Mouse (Mus musculus): ENCODE measurements around the gene Gm20721. TPM values are rescaled to one million over a fixed set of nuclear protein-coding genes. Genes with fewer than 3 reads are reported as not detected.
A peak's percentile ranks its signal among the peaks of the same experiment; 100 is the strongest.
"Not testable (repeated sequence)": the region's sequence is repeated elsewhere in the genome, so short reads cannot be mapped to it uniquely, and the experiment has no call there.

Gm20721 gene
- polyA plus RNA-seq, 1 experiment = not detected

DNA sequence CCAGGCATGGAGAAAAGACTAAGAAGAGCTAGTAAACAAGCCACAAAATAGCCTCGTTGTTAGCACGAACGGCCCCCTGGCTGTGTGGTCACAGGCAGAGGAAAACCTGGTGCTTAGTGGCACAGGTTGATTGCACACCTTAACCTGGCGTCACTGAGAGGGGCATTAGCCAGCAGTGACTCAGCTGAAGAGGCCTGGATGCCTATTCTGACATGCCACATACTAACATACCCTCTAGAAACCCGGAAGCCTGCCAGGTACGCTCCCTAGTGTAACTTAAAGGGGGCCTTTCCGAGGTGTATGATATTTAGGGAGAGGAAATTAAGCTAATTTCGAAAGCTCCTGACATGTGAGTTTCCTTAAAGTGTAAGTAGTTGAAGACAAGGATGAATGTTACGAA lies 29.9 kb downstream of the Gm20721 start:
- H3K27me3 ChIP-seq (ENCODE audit: control insufficient read depth, insufficient read depth, low read length) = no peaks in the 10 kb centered on the region
- no peak overlapping the region for H3K27ac ChIP-seq (ENCODE audit: insufficient read depth, low read depth, low read length)
- no peak for TF ChIP-seq CTCF (IDR thresholded peaks at IDR 0.05; ENCODE audit: extremely low read depth, insufficient read length, insufficient replicate concordance, low read depth, low read length)
- TF ChIP-seq POLR2A (IDR thresholded peaks at IDR 0.05; ENCODE audit: low read depth, low read length) = no peak
- H3K4me1 ChIP-seq (ENCODE audit: control insufficient read depth, insufficient read depth, insufficient read length, low read length) = no peaks in the 10 kb centered on the region
- WGBS = 91% methylated on average over 9 of the region's 9 CpGs
- H3K36me3 ChIP-seq (ENCODE audit: control insufficient read depth, insufficient read depth, low read length) = no peaks in the 10 kb centered on the region
- no peak overlapping the region for H3K4me3 ChIP-seq (ENCODE audit: low read depth, low read length)

DNA sequence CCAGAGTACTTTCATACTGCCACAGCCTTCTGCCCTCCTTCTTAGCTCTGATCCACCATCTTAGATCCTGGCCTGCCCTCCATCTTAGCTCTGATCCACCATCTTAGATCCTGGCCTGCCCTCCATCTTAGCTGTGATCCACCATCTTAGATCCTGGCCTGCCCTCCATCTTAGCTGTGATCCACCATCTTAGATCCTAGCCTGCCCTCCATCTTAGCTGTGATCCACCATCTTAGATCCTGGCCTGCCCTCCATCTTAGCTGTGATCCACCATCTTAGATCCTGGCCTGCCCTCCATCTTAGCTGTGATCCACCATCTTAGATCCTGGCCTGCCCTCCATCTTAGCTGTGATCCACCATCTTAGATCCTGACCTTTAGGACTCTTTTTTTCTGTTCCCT lies 31.1 kb downstream of the Gm20721 start:
- not testable (repeated sequence) for H3K27ac ChIP-seq (ENCODE audit: insufficient read depth, low read depth, low read length); H3K36me3 ChIP-seq (ENCODE audit: control insufficient read depth, insufficient read depth, low read length); H3K4me3 ChIP-seq (ENCODE audit: low read depth, low read length); H3K27me3 ChIP-seq (ENCODE audit: control insufficient read depth, insufficient read depth, low read length); H3K4me1 ChIP-seq (ENCODE audit: control insufficient read depth, insufficient read depth, insufficient read length, low read length)

GRCm38 (mm10) chr2:174312661-174313060 lies 33.9 kb downstream of the Gm20721 start:
- Histone ChIP-seq H3K4me3 (ENCODE audit: low read depth, low read length) (no peak overlapping the region), H3K4me1 (ENCODE audit: control insufficient read depth, insufficient read depth, insufficient read length, low read length) (no peaks in the 10 kb centered on the region), H3K27me3 (ENCODE audit: control insufficient read depth, insufficient read depth, low read length) (no peaks in the 10 kb centered on the region), H3K27ac (ENCODE audit: insufficient read depth, low read depth, low read length) (no peak overlapping the region), H3K36me3 (ENCODE audit: control insufficient read depth, insufficient read depth, low read length) (no peaks in the 10 kb centered on the region)
- WGBS = 66% methylated on average over 2 of the region's 2 CpGs
- TF ChIP-seq POLR2A (IDR thresholded peaks at IDR 0.05; ENCODE audit: low read depth, low read length) (no peak), CTCF (IDR thresholded peaks at IDR 0.05; ENCODE audit: extremely low read depth, insufficient read length, insufficient replicate concordance, low read depth, low read length) (no peak)

- 16% methylated on average over 4 of the region's 4 CpGs for WGBS
- H3K27me3 ChIP-seq (ENCODE audit: control insufficient read depth, insufficient read depth, low read length) = no peaks in the 10 kb centered on the region
- no peak overlapping the region for H3K27ac ChIP-seq (ENCODE audit: insufficient read depth, low read depth, low read length)
- peak; percentile 53; the same call in 1 of the 2 replicates for TF ChIP-seq CTCF (IDR thresholded peaks at IDR 0.05; ENCODE audit: extremely low read depth, insufficient read length, insufficient replicate concordance, low read depth, low read length)
- TF ChIP-seq POLR2A (IDR thresholded peaks at IDR 0.05; ENCODE audit: low read depth, low read length) = no peak
- H3K4me1 ChIP-seq (ENCODE audit: control insufficient read depth, insufficient read depth, insufficient read length, low read length) = no peaks in the 10 kb centered on the region
- no peak overlapping the region for H3K4me3 ChIP-seq (ENCODE audit: low read depth, low read length)
- no peaks in the 10 kb centered on the region for H3K36me3 ChIP-seq (ENCODE audit: control insufficient read depth, insufficient read depth, low read length)
Measured at GRCm38 (mm10) chr2:174312118-174312647, 34.3 kb downstream of the Gm20721 start.

DNA sequence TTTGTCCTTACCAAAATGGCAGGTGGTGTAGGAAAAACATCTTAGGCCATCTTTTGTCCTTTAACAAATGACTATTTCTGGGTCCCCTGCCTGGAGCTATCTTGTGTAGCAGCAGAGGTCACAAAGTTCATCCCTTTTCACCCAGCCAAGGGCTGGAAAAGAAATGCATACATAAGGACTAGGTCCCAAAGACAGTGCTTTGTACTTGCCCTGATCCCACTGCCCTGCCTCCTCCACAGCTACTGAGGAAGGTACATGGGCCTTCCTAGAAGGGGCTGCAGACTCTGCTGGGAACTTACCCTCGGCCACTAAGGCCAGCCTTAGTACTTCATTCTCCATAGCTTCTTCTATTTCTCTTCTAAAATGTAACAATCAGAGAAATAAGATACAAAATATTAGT lies 34.9 kb downstream of the Gm20721 start:
- WGBS = 88% methylated on average over 1 of the region's 1 CpGs
- Histone ChIP-seq H3K4me3 (ENCODE audit: low read depth, low read length) (no peak overlapping the region), H3K4me1 (ENCODE audit: control insufficient read depth, insufficient read depth, insufficient read length, low read length) (no peaks in the 10 kb centered on the region), H3K27me3 (ENCODE audit: control insufficient read depth, insufficient read depth, low read length) (no peaks in the 10 kb centered on the region), H3K27ac (ENCODE audit: insufficient read depth, low read depth, low read length) (no peak overlapping the region), H3K36me3 (ENCODE audit: control insufficient read depth, insufficient read depth, low read length) (no peaks in the 10 kb centered on the region)
- TF ChIP-seq CTCF (IDR thresholded peaks at IDR 0.05; ENCODE audit: extremely low read depth, insufficient read length, insufficient replicate concordance, low read depth, low read length) = no peak
- no peak for TF ChIP-seq POLR2A (IDR thresholded peaks at IDR 0.05; ENCODE audit: low read depth, low read length)

GRCm38 (mm10) chr2:174310913-174311514 lies 35.5 kb downstream of the Gm20721 start:
- no peaks in the 10 kb centered on the region for H3K27me3 ChIP-seq (ENCODE audit: control insufficient read depth, insufficient read depth, low read length)
- WGBS = 15% methylated on average over 7 of the region's 7 CpGs
- TF ChIP-seq CTCF (IDR thresholded peaks at IDR 0.05; ENCODE audit: extremely low read depth, insufficient read length, insufficient replicate concordance, low read depth, low read length) (peak; percentile 69), POLR2A (IDR thresholded peaks at IDR 0.05; ENCODE audit: low read depth, low read length) (no peak)
- no peaks in the 10 kb centered on the region for H3K36me3 ChIP-seq (ENCODE audit: control insufficient read depth, insufficient read depth, low read length)
- H3K27ac ChIP-seq (ENCODE audit: insufficient read depth, low read depth, low read length) = no peak overlapping the region
- H3K4me3 ChIP-seq (ENCODE audit: low read depth, low read length) = no peak overlapping the region
- H3K4me1 ChIP-seq (ENCODE audit: control insufficient read depth, insufficient read depth, insufficient read length, low read length) = no peaks in the 10 kb centered on the region

DNA sequence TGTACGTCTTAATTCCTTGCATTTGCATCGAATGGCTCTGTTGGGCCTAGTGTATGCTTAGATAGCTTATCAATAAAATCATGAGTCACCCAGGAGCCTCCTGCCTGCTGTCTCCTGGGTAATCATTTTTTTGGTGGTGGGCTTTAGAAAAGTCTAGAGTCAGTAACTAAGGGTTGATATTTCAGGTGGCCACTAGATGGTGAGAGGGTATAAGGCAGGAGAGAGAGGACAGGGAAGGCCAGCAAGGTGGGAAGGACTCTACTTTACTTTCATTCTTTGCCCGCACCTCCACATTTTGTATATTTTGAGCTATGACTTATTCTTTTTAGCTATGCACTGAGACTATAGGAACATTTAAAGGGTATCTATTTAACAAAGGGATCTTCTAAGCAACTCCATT lies 38.6 kb downstream of the Gm20721 start:
- H3K4me1 ChIP-seq (ENCODE audit: control insufficient read depth, insufficient read depth, insufficient read length, low read length) = no peaks in the 10 kb centered on the region
- H3K4me3 ChIP-seq (ENCODE audit: low read depth, low read length) = no peak overlapping the region
- H3K36me3 ChIP-seq (ENCODE audit: control insufficient read depth, insufficient read depth, low read length) = no peaks in the 10 kb centered on the region
- no peaks in the 10 kb centered on the region for H3K27me3 ChIP-seq (ENCODE audit: control insufficient read depth, insufficient read depth, low read length)
- 52% methylated on average over 3 of the region's 3 CpGs for WGBS
- no peak for TF ChIP-seq CTCF (IDR thresholded peaks at IDR 0.05; ENCODE audit: extremely low read depth, insufficient read length, insufficient replicate concordance, low read depth, low read length)
- no peak for TF ChIP-seq POLR2A (IDR thresholded peaks at IDR 0.05; ENCODE audit: low read depth, low read length)
- no peak overlapping the region for H3K27ac ChIP-seq (ENCODE audit: insufficient read depth, low read depth, low read length)
